Mouse (Mus musculus) ovary, adult 18-20 months (tissue): ENCODE measurements around the gene Ccdc85c.

Experiments
- DNase-seq: peaks from one replicate; pipeline ENCODE4 v3.0.0; 2022; ENCODE audit warnings: low spot score, mixed read lengths

The Ccdc85c gene

GRCm38 (mm10) chr12:108239441-108239840, 35.8 kb downstream of the Ccdc85c start:
- peak; percentile 46 for DNase-seq

DNA sequence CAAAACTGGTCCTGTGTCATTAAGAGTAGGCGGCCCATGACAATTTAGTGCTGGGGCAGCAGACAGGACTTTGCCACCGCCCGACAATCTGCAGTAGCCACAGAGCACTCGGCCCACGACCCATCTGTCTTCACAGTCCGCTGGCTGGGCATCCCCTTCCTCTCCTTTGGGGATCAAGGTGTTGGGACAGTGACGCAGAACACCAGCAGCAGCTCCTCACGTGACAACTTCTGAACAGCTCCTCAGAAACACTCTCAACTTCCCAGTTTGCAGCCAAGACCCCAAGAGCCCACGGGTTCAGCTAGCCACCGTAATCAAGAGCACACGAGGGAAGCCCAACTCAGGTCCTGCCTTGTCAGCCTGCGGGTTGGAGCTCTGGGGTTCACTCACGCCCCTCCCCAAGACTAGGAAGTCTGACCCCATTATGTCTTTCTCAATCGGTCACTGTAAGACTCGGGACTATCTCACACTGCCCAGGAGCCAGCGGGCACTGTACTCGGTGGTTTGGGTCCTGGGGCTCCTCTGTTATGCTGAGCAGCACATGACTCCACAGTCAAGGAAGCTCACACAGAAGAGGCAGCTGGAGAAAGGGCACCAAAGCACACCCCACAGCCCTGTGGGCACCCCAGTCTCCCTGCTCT, 36.7 kb downstream of the Ccdc85c start:
- DNase-seq = no peak

- DNase-seq = no peak
Observed at GRCm38 (mm10) chr12:108237300-108238006, 37.8 kb downstream of the Ccdc85c start.

GRCm38 (mm10) chr12:108235976-108236555, 39.2 kb downstream of the Ccdc85c start:
- DNase-seq = no peak

DNA sequence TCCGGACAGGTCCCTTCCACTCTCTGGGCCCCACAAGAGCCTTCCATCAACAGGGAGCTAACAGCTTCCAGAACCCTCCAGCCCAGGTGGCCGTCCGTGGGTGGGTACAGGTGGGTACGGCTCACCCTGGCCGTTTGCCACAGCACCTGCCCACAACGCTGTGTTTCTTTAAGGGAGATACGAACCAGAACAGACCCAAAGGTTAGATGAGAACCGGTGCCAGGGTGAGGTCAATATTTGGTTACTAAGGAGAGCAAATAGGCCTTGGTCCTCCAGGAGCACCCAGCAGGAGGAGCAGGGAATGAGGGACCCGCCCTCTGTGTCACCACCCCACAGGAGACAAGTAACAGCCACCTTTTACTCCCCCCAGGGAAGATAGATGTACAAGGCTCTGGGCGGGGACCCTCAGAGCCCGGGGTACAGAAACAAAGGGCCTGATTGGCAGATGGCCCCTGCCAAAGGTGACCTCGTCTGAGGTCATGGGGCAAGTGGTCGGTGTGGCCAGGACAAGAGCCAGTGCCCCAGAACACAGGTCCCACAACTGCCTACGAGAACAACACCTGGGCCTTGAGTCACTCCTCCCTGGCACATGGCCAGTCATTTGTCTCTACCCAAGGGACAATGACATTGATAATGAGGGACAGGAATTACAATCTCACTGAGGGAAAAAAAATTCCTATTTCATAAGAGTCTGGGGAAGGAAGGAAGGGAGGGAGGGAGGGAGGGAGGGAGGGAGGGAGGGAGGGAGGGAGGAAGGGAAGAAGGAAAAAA, 40.2 kb downstream of the Ccdc85c start:
- DNase-seq = no peak

GRCm38 (mm10) chr12:108233736-108234135, 41.5 kb downstream of the Ccdc85c start:
- DNase-seq = no peak

DNA sequence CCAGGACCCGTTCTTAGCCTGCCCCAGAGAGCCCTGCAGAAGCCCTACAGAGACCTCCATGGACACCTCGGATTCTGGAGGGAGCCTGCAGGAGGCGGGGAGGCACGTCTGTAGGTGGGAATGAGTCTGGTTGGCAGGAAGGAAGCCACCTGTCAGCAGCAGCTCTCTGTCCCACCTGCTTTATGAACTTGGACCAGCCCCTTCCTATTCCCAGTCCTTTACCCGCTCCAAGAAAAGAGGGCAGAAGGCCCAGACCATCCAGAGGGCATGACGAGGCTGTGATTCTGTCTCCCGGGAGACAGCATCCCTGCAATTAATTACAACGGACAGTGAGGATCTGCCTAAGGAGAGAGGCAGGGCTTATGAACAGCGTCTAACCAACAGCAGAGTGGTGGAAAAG, 43.3 kb downstream of the Ccdc85c start:
- DNase-seq = no peak

DNA sequence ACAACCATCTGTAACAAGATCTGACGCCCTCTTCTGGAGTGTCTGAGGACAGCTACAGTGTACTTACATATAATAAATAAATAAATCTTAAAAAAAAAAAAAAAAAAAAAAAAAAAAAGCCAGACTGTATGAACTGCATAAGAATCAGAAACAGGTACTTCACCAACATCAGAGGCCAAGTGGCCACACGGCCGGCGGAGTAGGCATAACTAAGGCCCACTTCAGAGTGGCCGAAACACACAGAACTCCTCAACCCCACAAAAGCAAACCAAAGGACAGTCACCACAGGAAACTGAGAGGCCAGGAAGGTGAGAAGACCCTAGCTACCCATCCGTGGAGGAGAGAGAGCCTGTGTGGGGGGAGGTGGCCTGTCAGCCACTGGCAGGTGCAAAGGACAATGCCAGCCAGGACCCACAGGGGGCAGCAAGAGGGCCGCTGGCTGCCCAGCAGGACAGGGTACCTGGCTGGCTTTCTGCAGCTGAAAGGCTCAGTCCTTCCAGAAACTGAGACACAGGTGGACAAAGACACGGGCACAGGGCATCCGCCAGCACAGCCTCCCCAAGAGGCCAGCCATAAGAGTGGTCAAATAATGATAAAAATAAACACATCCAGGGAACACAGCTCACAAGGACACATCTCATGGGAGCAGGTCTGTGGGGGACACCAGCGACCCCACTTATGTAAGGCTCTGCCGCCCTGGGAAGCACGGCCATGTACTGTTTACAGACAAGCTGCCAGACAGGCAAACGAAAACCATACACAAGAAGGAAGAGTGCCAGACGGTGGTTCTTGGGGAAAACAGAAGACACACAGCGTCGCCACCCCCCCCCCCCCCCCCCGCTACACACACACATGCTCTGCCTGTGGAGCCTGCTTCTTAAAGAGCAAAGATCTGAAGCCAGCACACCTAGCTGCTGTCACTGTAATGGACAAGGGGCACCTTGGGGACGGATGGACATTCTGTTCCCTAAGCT, 44.1 kb downstream of the Ccdc85c start:
- no peak for DNase-seq

DNA sequence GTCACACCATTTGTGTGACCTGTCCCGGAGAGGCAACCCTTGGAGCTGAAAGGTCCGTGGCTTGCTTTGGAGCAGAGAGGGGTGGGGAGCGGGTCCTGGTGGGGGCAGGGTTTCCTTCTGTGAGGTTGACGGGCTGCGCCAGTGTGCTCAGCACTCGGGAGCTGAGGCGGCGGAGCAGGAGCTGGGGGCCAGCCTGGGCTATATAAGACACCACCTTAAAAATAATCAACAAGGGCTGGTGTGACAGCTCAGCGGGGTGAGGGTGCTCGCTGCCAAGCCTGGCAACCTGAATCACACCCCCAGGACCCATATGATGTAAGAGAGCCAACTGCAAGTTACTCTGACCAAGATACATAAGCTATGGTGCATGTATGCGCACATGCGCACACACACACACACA, 45.1 kb downstream of the Ccdc85c start:
- no peak for DNase-seq

DNA sequence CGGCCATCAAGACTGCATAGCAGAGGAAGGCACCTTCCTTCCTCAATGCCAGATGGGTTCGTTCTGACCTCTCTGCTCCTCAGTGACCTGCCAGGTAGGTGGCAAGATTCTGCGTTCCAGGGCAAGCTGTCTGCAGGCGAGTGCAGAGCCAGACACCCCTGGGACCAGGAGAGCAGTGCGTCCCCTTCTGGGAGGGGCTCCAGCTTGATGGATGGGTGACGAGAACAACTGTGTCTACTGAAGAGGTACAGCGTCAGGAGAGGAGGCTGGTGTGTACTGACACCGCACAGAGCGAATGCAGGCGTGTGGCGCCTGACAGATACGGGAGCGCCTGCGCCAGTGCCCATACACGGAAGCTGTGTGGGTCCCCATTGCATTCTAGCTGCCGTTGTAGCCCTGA, 47.7 kb downstream of the Ccdc85c start:
- no peak for DNase-seq

- no peak for DNase-seq
Observed at GRCm38 (mm10) chr12:108226941-108227340, 48.3 kb downstream of the Ccdc85c start.

DNA sequence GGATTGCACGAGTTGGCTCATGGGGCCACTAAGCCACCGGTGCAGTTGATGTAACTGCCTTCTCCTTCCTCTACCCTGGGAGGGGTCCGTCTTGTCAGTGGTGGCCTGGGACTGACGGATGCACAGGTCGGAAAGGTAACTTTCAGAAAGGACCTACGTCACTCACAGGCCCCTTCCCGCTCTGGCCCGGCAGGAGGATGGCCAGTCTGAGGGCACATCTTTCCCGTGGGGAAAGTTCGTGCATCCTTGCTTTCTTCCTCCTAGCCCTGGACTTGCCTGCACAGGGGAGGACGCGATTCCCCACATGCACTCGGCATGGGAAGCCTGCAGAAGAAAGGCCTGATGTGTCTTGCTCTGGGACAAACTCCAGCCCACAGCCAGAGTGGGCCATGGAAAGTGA, 49.0 kb downstream of the Ccdc85c start:
- DNase-seq = no peak

DNA sequence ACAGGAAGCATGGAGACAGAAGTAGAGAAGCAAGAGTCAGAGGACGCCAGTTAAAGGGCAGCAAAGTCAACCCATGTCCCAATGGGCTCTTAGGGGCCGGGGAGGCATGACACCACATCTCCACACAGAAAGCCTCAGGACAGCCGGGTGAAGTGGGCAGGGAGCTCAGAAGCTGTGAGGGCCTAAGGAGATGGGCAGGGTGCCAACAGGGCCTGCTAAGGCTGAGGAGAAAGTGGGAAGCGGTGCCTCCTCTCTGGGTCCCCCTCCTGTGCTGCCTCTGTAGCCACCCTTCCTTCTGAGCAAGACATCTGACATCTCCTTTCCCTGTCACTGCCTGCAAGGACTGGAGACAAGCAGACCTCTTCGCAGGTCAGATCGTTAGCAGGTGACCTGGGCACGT, 49.4 kb downstream of the Ccdc85c start:
- DNase-seq = no peak

DNA sequence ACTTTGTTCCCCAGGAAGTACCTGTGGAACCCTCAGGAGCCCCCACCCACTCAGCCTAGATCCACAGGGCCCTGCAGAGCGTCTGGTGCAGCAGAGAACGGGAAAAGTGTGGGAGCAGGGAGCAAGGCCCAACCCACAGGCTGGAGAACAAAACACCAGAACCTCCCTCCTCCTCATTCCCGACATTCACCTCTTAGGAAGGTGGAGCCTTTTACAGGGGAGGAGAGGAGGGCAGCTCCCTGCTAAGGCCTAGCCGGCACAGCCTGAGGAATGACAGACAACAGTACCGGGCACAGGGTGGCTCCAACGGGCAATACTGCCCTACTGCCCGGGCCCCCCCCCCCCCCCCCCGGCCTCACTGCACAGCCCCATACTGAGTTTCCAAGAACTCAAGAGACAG, 51.9 kb downstream of the Ccdc85c start:
- no peak for DNase-seq

DNA sequence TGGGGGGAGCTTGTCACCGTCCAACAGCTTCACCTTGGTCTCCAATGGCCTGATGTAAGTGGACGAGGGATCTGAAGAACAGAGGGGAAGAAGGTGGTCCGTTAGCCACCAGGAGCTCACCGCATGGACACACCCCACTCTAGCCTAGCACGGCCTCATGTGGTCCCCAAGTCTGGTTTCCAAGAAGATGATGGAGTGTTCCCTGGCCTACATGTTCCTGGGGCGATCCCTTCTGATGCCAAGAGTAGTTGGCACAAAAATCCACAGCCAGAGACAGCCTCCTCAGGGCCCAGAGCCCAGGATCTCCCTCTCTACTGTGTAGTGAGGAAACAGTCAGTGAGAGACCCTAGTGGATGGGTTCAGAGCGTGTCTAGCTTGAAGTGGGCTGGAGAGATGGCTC, 53.5 kb downstream of the Ccdc85c start:
- no peak for DNase-seq

DNA sequence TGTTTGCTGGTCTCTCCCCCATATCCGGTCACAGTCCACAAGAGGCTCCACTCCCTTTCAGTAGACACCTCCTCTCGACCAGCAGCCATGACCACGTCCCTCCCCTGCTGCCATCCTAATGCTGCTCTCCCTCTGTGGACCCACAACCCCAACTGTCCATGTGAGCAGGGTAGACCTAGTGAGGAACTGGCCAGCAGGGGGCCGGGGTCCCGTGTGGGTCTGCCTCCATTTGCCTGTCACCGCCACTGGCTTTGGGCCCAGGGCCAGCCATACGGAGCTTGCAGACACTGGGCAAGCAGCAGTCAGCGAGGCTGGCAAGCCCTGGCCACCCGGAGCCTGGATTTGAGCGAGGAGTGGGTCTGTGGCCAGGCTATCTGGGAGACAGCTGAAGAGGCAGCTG, 54.0 kb downstream of the Ccdc85c start:
- DNase-seq = no peak

GRCm38 (mm10) chr12:108220621-108221020, 54.6 kb downstream of the Ccdc85c start:
- DNase-seq = no peak

DNA sequence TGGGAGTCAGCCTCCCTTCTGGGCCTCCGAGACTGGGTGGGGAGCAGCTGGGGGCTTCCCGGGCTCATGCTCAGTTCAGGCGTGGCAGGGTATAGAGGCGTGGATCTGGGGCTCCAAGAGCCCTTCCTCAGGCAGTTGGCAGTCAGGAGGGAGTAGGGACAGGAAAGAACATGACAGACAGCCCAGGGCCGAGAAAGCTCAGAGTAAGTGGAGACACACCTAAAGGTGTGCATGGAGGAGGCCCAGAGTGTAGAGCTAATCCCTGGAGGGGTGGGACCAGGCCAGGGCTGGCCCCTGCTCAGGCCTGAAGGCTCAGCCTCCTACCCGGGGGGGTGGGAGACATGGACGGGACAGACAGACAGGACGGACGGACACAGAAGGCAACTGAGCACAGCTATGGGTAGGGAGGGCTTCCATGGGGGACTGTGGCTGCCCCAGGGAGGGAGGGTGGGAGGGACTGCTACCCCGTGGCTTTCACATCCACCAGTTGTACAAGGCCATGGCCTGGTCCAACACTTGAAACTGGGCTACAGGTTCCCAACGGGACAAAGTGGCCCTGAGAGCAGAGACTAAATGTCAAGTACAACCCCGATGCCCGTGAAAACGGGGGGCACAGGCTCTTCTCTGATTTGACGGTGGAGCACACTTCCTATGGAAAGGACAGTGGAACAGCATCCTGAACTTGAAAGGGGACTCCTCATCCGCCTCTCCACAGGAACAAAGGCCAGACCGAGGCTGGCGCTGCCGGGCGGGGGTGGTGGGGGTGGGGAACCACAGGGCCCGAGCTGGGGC, 55.2 kb downstream of the Ccdc85c start:
- no peak for DNase-seq

- no peak for DNase-seq
Observed at GRCm38 (mm10) chr12:108219163-108219562, 56.1 kb downstream of the Ccdc85c start.

DNA sequence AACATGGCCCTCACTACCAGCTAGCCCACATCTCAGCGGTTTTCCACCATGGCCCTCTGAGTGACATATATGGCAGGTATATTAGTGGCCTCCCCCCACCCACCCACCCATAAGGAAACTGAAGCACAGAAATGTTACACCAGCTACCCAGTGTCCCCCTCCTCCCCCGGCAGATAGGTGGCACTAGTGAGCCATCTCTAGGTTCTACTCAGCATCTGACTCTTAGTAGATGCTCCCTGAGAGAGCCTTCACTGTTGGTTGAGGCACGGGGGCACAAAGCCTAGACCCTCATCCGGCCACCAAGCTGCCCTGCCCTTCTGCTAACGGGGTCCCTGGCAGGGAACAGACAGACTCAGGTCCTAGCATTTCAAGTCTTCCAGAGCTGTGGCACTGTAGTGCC, 57.7 kb downstream of the Ccdc85c start:
- no peak for DNase-seq
